Mouse (Mus musculus) olfactory bulb, adult 2 months (tissue): ENCODE measurements around the gene Csdc2.

Experiments
- CTCF ChIP-seq: fragments of 200-500 bp; IDR thresholded peaks from 2 replicates; pipeline ENCODE4 v1.5.1; 2012; ENCODE audit warnings: low read depth, mild to moderate bottlenecking, low read length, moderate library complexity; ENCODE audit not compliant: insufficient read depth
- POLR2A ChIP-seq: fragments of 200-500 bp; IDR thresholded peaks from 2 replicates; pipeline ENCODE4 v1.6.1; 2012; ENCODE audit warnings: mild to moderate bottlenecking, low read depth, low read length, moderate library complexity; ENCODE audit not compliant: insufficient read depth

- no peak for TF ChIP-seq CTCF
- TF ChIP-seq POLR2A, result no peak
Measured at GRCm38 (mm10) chr15:81920546-81921217, 15.9 kb upstream of the Csdc2 start.
